Mouse (Mus musculus): ENCODE data around the gene Olfr243. TPM values are rescaled to one million over a fixed set of nuclear protein-coding genes. Genes with fewer than 3 reads are reported as not detected.

Gene Olfr243
- polyA plus RNA-seq, 1 experiment from 2014 or later = not detected

Other genes with a start within 250 kb of the Olfr243 start
- not detected in 2 replicates for gene Olfr608, start 244.8 kb upstream of the Olfr243 start, polyA plus RNA-seq (2016; fragmentation: Nextera tagmentation; extraction: Ambion mirVana)
- gene Olfr609, start 216.6 kb upstream of the Olfr243 start, polyA plus RNA-seq (2016; fragmentation: Nextera tagmentation; extraction: Ambion mirVana) = not detected in 2 replicates
- not detected in 2 replicates for gene Olfr610, start 202.5 kb upstream of the Olfr243 start, polyA plus RNA-seq (2016; fragmentation: Nextera tagmentation; extraction: Ambion mirVana)
- not detected in 2 replicates for gene Olfr611, start 193.8 kb upstream of the Olfr243 start, polyA plus RNA-seq (2016; fragmentation: Nextera tagmentation; extraction: Ambion mirVana)
- not detected in 2 replicates for gene Olfr612, start 172.0 kb upstream of the Olfr243 start, polyA plus RNA-seq (2016; fragmentation: Nextera tagmentation; extraction: Ambion mirVana)
- gene Olfr613, start 166.6 kb upstream of the Olfr243 start, polyA plus RNA-seq (2016; fragmentation: Nextera tagmentation; extraction: Ambion mirVana) = not detected in 2 replicates
- gene Olfr615, start 158.6 kb upstream of the Olfr243 start, polyA plus RNA-seq (2016; fragmentation: Nextera tagmentation; extraction: Ambion mirVana) = not detected in 2 replicates
- gene Olfr616, start 145.5 kb upstream of the Olfr243 start, polyA plus RNA-seq (2016; fragmentation: Nextera tagmentation; extraction: Ambion mirVana) = not detected in 2 replicates
- not detected in 2 replicates for gene Olfr617, start 141.6 kb upstream of the Olfr243 start, polyA plus RNA-seq (2016; fragmentation: Nextera tagmentation; extraction: Ambion mirVana)
- gene Olfr618, start 124.6 kb upstream of the Olfr243 start, polyA plus RNA-seq (2016; fragmentation: Nextera tagmentation; extraction: Ambion mirVana) = not detected in 2 replicates
- not detected in 2 replicates for gene Olfr619, start 114.1 kb upstream of the Olfr243 start, polyA plus RNA-seq (2016; fragmentation: Nextera tagmentation; extraction: Ambion mirVana)
- not detected in 2 replicates for gene Olfr620, start 102.1 kb upstream of the Olfr243 start, polyA plus RNA-seq (2016; fragmentation: Nextera tagmentation; extraction: Ambion mirVana)
- gene Olfr622, start 72.0 kb upstream of the Olfr243 start, polyA plus RNA-seq (2016; fragmentation: Nextera tagmentation; extraction: Ambion mirVana) = not detected in 2 replicates
- not detected in 2 replicates for gene Olfr623, start 51.0 kb upstream of the Olfr243 start, polyA plus RNA-seq (2016; fragmentation: Nextera tagmentation; extraction: Ambion mirVana)
- gene Olfr624, start 43.5 kb upstream of the Olfr243 start, polyA plus RNA-seq (2016; fragmentation: Nextera tagmentation; extraction: Ambion mirVana) = not detected in 2 replicates
- not detected in 2 replicates for gene Olfr625-ps1, start 32.0 kb upstream of the Olfr243 start, polyA plus RNA-seq (2016; fragmentation: Nextera tagmentation; extraction: Ambion mirVana)
- gene Olfr628, start 15.7 kb downstream of the Olfr243 start, polyA plus RNA-seq (2016; fragmentation: Nextera tagmentation; extraction: Ambion mirVana) = not detected in 2 replicates
- gene Olfr629, start 30.3 kb downstream of the Olfr243 start, polyA plus RNA-seq (2016; fragmentation: Nextera tagmentation; extraction: Ambion mirVana) = not detected in 2 replicates
- gene Olfr630, start 42.7 kb downstream of the Olfr243 start, polyA plus RNA-seq (2016; fragmentation: Nextera tagmentation; extraction: Ambion mirVana) = not detected in 2 replicates
- not detected in 2 replicates for gene Olfr69, start 56.9 kb downstream of the Olfr243 start, polyA plus RNA-seq (2016; fragmentation: Nextera tagmentation; extraction: Ambion mirVana)
- not detected in 2 replicates for gene Olfr68, start 65.0 kb downstream of the Olfr243 start, polyA plus RNA-seq (2016; fragmentation: Nextera tagmentation; extraction: Ambion mirVana)
- not detected in 2 replicates for gene Olfr67, start 77.2 kb downstream of the Olfr243 start, polyA plus RNA-seq (2016; fragmentation: Nextera tagmentation; extraction: Ambion mirVana)
- gene Hbb-bt, start 99.3 kb downstream of the Olfr243 start, polyA plus RNA-seq (2016; fragmentation: Nextera tagmentation; extraction: Ambion mirVana) = 769 and 928 TPM in 2 replicates
- 643 and 809 TPM in 2 replicates for gene Hbb-bs, start 113.4 kb downstream of the Olfr243 start, polyA plus RNA-seq (2016; fragmentation: Nextera tagmentation; extraction: Ambion mirVana)
- gene Hbb-bh2, start 125.8 kb downstream of the Olfr243 start, polyA plus RNA-seq (2016; fragmentation: Nextera tagmentation; extraction: Ambion mirVana) = not detected in 2 replicates
- 623 and 675 TPM in 2 replicates for gene Hbb-bh1, start 128.5 kb downstream of the Olfr243 start, polyA plus RNA-seq (2016; fragmentation: Nextera tagmentation; extraction: Ambion mirVana)
- gene Hbb-y, start 138.5 kb downstream of the Olfr243 start, polyA plus RNA-seq (2016; fragmentation: Nextera tagmentation; extraction: Ambion mirVana) = 8,301 and 9,167 TPM in 2 replicates
- gene Olfr66, start 171.6 kb downstream of the Olfr243 start, polyA plus RNA-seq (2016; fragmentation: Nextera tagmentation; extraction: Ambion mirVana) = not detected in 2 replicates
- not detected in 2 replicates for gene Olfr64, start 179.8 kb downstream of the Olfr243 start, polyA plus RNA-seq (2016; fragmentation: Nextera tagmentation; extraction: Ambion mirVana)
- not detected in 2 replicates for gene Olfr65, start 188.8 kb downstream of the Olfr243 start, polyA plus RNA-seq (2016; fragmentation: Nextera tagmentation; extraction: Ambion mirVana)
- not detected in 2 replicates for gene Olfr631, start 214.2 kb downstream of the Olfr243 start, polyA plus RNA-seq (2016; fragmentation: Nextera tagmentation; extraction: Ambion mirVana)
- not detected in 2 replicates for gene Olfr632, start 219.7 kb downstream of the Olfr243 start, polyA plus RNA-seq (2016; fragmentation: Nextera tagmentation; extraction: Ambion mirVana)
- gene Olfr633, start 229.8 kb downstream of the Olfr243 start, polyA plus RNA-seq (2016; fragmentation: Nextera tagmentation; extraction: Ambion mirVana) = not detected in 2 replicates